Mouse (Mus musculus) cerebellum, adult 2 months (tissue): Measurements from ENCODE around the gene Tle2.

Experiments used
- CTCF ChIP-seq: fragments of 200-500 bp; IDR thresholded peaks from 2 replicates; pipeline ENCODE4 v1.5.1; 2011; ENCODE audit warnings: low read depth, mild to moderate bottlenecking, control low read depth, low read length, moderate library complexity, borderline replicate concordance; ENCODE audit not compliant: insufficient read depth
- POLR2A ChIP-seq: fragments of 200-500 bp; IDR thresholded peaks from 2 replicates; pipeline ENCODE4 v1.6.1; 2011; ENCODE audit warnings: low read length, control low read depth, borderline replicate concordance; ENCODE audit not compliant: insufficient read depth

GRCm38 (mm10) chr10:81546332-81546731, 28.0 kb upstream of the Tle2 start:
- TF ChIP-seq CTCF: no peak
- TF ChIP-seq POLR2A: no peak
